Mouse (Mus musculus) layer of hippocampus, adult 18-20 months (tissue): ENCODE data around the gene Rnf186. TPM values are rescaled to one million over a fixed set of nuclear protein-coding genes. Genes with fewer than 3 reads are reported as not detected.
"Not testable (repeated sequence)": the region's sequence is repeated elsewhere in the genome, so short reads cannot be mapped to it uniquely, and the experiment has no call there.

Experiments
- DNase-seq, 2 experiments: peaks; one replicate each; pipeline ENCODE4 v3.0.0; 2022; ENCODE audit warnings: low spot score in 2 of 2
- total RNA-seq, 2 experiments: library from RNA; stranded (reverse); gene quantifications; 2 replicates each; pipeline ENCODE4 v1.2.3; 2021

Gene Rnf186
- total RNA-seq, 2 experiments from 2014 or later, result not detected

DNA sequence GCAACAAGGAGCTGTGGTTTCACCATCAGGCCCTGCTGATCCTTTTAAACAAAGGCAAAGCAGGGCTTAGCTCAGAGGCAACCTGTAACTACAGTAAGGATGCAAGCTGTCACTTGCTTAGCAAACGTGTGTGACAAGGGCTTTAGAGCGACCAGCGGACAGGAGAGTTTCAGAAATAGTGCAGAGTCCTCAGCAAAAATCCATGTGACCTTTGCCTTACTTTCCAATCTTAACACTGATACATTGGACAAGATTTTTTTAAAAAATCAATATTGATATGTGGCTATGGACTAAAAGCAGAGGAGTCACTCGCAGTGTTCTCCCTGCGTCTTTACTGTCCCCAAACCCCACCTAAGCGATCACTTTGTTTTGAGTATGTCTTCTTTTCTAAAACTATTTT is 4.5 kb downstream of the Rnf186 start:
- DNase-seq, result no peak

DNA sequence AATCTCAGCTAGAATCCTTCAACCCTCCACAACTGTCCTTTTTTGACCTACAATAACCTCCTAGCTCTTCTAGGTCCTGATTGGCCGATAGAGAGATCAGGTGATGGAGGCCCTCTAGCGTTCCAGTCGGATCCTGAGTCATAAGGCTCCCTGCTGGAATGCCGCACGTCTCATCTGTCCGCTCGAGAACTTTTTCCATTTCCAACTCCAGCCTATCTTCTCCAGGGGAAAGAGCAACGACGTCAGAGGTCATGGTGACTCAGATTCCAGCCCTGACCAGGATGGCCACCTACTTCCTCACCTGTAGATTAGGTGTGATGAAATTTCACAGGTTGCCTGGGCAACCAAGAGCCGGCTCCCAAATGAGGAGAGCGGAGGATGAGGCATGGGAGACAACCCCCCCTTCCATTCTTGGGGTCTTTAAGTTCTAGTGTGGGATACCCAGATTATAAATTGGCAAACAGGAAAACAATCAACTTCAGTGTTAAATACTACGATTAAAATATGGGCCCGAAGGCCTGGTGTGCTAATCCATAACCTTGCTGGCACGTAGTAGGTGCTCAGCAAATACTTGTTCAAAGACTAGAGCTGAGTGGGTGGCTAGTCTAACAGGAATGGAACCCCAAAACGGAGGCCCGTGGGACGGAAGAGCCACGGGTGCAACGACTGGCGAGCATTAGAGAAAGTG is 5.4 kb downstream of the Rnf186 start:
- peak in 1 of 2 experiments; percentile 60 for DNase-seq

DNA sequence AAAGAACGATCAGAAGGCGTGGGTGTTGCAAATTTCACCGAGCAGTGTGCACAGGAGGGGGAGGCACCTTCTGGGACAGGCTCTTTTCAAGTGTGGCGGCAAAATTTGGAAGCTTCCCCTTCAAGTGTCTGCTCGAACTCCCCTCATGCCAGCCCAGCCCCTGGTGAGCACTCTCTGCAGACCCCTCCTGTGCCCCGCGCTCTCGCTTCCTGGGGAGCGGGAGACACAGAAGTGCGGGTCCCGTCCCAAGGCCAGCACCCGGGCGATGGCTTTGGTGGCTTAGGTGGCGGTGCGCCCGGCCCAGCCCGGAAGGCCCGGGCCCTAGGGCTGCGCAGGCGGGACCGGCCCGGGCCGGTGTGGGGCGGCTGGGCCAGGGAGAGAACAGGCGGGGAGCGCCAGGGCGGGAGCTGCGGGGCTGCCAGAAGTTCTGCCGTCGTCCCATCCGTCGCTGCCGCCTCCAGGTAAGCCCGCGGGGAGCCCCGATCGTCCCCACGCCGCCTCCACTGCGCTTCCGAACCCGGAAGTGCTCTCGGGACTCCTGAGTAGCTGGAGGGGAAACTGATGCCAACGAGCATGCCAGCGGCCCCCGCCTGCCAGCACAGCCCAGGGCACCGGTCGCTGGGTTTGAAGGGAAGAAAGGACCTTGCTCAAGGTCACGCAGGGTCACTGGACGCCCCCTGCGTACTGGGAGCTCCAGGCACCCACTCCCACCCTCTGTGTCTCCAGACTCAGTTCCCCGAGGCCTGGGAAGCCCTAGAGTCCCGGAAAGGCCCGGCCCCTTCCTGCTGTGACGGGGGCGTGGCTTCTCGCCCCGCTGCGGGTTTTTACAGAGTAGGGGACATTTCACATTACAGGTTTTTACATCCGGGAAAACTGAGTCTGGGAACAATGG is 6.2 kb downstream of the Rnf186 start, which contains the start of gene Tmco4:
TSS of gene Tmco4 (plus strand) at position 62 of the 892 bp plus-strand sequence.
- peak; percentile 51 to 71 for DNase-seq

DNA sequence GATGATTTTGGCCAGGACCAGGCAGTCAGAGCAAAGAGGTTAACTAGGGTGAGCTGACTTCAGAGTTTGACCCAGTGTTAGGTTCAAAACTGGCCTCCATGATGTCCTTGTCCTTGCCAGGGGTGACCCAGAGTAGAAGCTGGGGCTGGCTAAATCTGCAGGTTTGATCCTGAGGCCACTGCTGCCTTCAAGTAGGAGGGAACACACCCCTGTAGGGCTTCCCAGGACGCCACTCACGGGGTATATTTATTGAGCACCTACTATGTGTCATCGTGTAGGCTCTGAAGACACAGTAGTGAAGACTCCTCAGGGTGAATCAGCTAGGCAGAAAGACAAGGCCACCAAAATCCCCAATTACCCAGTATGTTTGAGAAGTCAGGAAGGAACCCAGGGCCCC is 6.8 kb downstream of the Rnf186 start:
- no peak for DNase-seq

DNA sequence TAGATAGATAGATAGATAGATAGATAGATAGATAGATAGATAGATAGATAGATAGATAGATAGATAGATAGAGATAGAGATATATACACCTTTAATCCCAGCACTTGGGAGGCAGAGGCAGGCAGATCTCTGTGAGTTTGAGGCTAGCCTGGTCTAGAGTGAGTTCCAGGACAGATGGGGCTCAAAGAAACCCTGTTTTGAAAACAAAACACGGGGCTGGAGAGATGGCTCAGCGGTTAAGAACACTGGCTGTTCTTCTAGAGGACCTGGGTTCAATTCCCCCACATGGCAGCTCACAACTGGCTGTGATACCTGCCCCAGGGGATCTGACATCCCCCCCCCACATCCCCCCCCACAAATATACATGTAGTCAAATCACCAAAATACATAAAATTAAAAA is 7.6 kb downstream of the Rnf186 start:
- DNase-seq, result not testable (repeated sequence)

DNA sequence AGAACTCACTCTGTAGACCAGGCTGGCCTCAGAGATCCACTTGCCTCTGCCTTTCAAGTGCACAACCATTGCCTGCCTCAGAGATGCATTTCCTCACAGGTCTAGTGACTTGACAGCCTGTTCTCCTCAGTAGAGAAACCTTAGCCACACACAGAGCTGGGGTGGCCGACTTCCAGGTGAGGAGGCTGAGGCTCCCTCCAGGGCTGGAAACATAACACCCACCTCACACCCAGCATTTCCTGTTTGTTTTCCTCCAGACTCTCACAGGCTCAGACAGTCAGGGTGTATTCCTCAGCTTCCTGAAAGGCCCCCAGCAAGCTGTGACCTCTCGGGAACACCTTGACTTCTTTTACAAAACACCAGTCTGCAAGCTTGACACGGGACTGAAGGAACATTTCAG is 8.3 kb downstream of the Rnf186 start:
- no peak for DNase-seq

DNA sequence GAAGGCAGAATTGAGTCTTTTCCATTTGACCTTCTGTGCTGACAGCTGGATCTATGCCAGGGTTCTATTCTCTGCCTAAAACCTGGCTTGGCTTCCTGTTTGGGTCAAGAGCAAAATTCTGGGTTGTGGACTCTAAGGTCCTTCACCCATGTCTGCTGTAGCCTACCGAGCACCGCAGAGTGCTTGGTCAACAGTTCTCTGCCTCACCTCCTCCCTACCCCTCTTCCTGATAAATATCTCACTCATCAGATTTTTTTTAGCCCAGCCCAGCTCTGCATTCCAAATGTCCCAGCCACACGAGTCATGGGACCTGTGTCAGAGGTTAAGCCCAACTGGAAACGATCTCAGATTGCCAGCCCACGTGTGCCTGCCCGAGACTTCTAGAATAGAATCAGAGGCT is 9.1 kb downstream of the Rnf186 start:
- DNase-seq, result no peak

DNA sequence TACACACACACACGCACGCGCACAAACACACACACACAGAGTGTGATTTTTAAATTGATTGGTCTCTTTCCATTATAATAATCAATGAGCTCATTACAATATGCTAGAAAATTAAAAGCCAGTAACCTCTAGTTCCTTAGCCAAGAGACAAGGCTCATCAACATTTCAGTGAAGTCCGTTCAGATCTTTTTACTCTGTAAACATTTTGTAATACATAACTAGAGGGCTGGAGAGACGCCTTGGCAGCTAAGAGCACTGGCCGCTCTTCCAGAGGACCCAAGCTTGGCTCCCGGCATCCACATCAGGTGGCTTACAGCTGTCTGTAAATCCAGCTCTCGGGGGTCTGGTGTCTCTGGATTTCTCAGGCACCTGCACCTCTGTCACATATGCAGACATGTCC is 13.1 kb downstream of the Rnf186 start:
- no peak for DNase-seq

DNA sequence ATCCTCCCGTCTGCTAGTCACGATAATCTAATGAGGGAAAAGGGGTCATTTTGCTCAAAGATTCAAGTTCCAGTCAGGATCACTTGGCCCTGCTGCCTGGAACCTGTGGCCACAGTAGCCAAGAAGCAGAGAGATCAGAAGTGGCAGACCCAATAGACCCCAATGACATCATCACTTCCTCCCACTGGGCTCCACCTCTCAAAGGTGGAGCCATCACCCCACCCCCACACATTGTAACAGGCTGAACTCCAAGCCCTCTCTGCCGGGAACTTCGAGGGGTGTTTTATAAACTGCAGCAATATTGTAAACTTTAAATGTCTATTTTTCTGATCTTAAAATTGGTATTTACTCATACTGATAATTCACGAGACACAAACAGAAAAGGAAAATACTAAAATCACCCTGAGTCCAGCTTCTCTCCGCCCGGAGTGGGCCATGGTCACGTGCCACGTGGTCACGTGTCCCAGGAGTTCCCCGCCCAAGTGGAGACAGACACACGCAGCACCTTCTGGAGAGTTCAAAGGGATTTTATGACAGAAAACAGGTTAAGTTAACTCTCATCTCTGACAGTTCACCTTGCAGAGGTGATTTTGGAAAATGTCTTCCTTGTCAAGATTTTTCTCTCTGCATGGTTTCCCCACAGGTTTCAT is 14.0 kb downstream of the Rnf186 start:
- DNase-seq, result no peak

DNA sequence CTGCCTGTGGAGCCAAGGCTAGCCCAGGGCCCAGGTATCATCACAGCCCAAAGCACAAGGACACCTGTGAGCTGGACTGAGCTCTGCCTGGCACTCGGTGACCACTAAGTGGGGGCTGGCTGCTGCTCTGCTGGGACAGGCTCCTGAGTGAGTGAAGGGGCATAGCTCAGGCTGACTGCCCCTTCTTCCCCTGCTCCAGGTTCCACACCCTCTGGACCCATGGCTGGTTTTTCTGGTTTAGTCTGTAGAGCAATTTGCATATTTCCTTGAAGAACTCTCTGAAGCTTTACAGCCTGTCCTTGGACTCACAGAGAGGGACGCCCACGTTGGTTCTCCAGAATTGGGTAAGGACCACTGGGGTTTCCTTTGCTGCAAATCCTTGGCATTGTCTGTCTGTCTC is 16.5 kb downstream of the Rnf186 start:
- DNase-seq, result no peak

DNA sequence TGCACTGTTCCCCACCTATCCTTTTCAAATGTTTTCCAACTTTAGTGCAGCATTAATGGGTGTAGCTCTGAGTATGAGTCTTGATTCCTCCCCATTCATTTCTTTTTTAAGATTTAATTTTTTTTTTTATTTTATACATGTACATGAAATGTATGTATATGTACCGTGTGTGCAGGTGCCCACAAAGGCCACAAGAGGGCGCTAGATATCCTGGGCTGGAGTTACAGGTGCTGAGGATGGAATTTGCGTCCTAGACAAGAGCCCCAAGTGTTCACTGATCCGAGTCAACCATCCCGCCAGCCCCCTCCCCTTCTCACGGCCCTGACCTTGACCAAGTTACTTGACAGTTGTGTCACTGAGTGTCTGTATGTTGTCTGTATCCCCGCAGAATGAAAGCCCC is 17.8 kb downstream of the Rnf186 start:
- no peak for DNase-seq

DNA sequence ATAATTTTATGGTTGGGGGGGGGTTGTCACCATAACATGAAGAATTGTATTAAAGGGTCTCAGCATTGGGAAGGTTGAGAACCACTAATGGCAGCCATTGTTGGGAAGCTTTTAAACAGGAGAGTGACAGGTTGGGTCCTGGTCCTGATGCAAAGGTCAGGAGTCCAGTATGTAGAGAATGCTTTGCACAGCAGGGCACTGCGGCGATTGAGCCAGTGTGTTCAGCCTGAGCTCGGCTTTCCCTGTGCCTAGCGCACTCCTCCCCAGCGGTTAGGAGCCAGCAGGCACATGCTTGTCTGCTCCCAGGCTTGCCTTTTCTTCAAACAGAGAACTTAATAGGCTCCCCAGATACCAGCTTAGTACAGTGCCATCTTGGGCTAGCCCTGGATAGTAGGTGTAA is 19.4 kb downstream of the Rnf186 start:
- DNase-seq, result no peak

DNA sequence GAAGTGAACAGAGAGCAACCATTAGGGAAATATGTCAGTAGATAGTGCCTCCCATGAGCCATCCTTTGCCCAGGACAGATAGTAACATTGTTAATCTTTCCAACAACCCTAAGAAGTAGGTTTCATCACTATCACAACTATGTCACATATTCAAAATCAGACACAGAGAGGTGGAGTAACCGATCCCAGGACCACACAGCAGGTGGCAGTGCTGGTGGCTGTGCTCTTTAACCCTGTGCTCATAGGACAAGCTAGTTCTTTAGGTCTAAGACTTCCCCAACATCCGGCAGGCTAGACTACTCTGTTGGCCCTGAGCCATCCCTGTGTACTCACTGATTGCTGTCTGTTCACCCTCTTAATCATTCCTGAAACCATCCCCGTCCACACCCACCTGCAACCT is 27.5 kb downstream of the Rnf186 start:
- DNase-seq, result no peak

DNA sequence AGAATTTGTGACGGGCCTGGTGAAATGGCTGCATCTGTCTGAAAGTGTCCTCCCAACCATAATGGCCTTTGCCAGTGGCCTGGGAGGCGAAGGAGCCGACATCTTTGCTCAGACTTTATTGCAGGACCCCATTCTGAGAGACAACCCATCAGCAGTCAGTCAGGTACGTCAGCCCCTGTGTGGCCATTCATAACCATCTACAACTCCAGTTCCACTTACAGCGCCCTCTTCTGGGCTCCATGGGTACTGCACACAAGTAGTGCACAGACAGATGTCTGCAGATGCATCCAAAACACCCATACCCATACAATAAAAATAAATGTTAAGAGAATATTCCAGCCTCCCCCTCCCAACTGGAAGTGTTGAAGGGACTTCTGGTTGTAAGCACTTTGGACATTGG is 29.5 kb downstream of the Rnf186 start:
- no peak for DNase-seq

DNA sequence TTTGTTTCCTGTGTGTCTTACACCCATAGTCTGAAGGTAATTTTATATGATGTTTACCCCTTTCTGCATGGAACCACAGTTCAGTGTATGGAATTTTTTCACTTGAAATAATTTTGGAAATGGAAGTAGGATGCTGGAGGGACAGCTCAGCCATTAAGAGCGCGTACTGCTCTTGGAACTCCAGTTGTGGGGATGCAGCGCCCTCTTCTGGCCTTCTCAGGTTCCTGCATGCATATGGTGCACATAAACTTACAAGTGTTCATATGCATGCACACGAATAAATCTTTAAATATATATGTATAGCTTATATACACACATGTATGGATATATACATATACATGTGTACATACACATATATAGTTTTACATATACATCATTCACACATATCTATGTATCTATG is 30.2 kb downstream of the Rnf186 start:
- DNase-seq, result no peak

DNA sequence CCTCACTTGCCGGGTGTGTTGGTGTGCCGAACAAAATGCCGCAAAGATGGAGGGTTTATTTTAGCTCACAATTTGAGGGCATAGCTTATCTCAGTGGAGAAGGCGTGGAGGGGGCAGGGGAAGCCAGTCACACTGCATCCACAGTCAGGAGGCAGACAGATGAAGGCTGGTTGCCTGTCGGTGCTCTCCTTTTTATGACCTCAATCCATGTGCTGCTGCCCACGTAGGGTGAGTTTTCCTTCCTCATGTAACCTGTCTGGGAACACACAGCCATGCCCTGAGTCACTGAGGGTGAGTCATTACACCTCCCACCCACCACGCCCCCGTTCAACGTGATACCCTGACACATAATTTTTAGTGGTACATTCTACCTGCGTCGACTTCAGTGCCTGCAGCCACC is 31.7 kb downstream of the Rnf186 start:
- no peak for DNase-seq

DNA sequence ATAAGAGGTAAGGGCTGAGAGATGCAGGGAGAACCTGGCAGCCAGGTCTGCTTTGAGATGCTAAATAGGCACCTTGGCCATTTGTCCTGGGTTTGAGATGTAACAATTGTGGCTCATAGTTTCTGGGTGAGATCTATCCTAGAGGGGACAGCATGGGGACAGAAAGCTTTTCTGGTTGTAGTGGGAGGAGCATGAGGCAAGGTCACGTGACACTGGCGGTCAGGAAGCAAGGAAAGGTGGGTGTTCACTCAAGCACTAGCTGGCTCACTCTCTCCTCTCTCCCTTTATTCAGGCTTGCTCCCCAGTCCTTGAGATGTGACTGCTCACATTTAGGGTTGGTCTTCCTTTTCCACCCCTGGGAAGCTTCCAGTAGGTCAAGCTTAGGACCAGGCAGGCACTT is 34.1 kb downstream of the Rnf186 start:
- no peak for DNase-seq

DNA sequence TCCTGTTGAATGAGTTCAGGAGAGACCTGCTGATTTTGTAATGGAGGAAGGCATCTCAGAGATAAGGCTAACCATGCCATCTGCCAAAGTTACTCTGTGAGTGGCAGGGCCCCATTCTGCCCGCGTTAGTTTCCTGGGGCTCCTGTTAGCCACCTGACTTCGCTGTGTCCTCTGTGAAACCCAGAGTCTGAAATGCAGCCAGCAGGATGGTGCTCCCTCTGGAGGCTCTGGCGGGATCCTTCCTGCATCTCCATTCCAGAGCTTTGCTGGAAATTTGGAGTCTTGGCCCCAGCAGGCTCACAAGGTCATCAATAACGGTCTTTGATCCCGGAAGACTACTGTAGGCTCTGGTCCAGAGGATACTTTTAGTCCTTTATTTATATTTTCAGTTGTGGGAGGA is 34.5 kb downstream of the Rnf186 start:
- peak in 1 of 2 experiments; percentile 44 for DNase-seq

DNA sequence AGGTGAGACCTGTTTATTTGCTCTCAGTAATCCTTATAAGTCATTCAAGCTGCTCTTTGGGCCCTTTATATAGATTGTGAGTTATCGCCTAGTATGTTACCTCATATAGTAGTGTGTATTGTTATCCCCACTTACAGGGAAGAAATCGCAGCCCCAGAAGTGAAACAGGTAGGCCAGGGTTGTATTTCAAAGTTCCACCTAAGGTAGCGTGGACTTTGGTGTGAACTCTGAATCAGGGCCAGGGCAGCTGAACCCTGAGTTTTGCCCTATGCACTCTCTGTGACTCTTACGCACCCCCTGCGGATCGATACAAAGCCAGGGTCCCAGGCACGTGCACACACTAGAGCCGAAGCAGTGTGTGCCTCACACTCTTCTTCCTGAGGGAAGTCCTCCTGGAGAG is 37.2 kb downstream of the Rnf186 start:
- no peak for DNase-seq

DNA sequence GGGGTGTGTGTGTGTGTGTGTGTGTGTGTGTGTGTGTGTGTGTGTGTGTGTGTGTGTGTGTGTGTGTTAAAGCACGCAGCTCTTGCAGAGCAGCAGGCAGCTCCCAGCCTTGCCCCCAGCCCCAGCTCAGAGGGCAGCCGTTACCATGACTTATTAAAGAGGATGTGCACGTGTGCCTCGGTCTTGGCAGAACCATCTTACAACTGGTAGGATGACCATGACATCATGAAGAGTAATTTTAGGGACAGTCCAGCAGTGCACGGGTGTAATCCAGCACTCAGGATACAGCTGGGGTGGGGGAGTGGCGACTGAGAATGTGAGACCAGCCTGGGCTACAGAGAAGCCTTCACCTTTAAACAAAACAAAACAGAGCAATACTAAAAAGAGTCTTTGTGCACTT is 38.3 kb downstream of the Rnf186 start:
- no peak for DNase-seq

DNA sequence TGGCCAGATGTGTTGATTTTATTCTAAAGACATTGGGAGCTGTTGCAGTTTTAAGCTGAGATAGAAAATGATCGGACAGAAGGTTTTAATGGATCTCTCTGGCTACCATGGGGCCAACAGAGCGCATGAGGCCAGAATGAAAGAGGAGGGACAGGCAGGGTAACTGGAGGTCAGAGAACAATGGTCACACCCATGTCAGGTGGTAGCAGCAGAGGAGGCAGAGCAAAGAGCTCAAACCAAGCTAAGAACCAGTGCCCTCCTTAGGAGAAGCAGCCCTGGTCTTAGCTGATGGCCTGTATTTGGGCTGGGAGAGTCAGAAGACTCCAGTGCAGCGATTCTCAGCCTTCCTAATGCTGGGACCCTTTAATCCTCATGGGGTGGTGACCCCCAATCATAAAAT is 40.4 kb downstream of the Rnf186 start:
- no peak for DNase-seq

DNA sequence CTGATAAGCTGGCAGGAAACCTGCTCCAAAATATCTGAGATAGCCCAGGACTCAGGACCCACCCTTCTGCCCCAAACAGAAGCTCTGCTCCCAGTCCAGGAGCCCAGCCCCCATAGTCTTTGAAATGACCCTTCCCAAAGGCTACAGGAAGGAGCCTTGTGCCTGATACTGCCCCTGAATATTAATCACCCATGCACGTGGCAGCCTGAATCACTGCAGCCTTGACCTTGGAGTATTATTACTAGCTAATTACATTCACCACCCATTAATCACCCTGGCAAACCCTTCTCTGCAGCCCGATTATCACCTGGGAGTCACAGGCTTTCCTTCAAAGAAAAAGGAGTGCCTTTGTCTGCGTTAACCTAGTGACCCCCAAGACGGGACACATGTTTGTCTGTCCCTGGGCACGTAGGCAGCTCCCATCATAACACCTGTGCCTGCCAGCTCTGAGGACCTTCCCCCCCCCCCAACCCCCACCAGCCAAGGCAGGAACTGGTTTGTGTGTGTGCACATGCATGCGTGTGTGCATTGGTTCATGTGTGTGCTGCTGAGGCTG is 41.1 kb downstream of the Rnf186 start:
- DNase-seq, result no peak
